Mouse (Mus musculus): ENCODE measurements around the gene Fbf1.
A peak's percentile ranks its signal among the peaks of the same experiment; 100 is the strongest.

Fbf1 gene

DNA sequence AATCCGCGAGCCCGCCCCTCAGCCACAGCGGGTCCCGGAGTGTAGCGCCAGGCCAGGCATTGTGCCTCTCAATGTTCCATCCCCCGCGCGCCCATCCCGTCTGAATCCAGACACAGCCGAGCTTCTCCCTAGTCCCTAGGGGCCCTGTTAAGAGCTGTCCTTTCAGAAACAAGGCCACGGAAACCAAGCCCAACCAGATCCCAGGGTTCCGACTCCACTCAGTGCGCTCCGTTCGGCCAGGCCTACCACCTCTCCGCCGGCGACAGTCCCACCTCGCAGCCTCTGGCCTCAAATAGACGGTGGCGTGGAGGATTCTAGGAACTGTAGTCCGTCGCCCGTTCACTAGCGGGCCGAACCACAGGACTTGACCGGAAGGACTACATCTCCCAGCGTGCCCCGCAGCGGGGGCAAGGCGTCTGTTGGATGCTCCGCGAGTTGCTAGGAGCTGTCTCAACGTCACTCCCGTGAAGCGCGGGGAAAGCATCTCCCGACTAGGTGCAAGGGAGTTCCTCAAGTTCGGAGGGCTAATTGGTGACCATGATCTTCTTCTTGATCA lies at the start of gene Fbf1:
Gene Fbf1 (minus strand): TSS at position 283 of the 556 bp plus-strand sequence.
- DNase-seq = peak; percentile 97

DNA sequence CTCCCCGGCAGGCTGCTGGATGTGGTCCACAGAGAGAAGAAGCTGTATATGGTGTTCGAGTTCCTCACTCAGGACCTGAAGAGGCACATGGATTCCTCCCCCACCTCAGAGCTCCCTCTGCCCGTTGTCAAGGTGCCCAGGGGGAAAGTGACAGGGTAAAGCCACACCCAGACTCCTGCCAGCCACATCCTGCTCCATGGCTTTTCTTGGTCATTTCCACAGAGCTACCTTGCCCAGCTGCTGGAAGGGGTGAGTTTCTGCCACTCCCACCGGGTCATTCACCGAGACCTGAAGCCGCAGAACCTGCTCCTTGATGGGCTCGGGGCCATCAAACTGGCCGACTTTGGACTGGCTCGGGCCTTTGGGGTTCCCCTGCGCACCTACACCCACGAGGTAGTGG lies 48.6 kb upstream of the Fbf1 start:
- no peak for DNase-seq

DNA sequence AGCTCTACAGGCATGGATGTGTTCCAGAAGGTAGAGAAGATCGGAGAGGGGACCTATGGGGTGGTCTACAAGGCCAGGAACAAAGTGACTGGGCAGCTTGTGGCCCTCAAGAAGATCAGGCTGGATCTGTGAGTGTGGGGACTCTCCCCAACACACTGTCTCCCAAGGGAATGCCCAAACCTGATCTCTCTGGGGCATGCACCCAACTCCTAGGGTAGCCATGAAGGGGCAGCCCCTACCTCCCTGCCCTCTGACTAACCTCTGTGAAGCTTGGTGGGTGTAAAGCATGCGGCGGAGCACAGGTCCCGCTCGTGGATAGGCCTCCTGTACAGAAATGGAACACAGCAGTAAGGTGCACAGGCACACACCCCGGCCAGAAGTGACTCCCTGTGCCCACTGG lies 48.0 kb upstream of the Fbf1 start:
- no peak for DNase-seq

DNA sequence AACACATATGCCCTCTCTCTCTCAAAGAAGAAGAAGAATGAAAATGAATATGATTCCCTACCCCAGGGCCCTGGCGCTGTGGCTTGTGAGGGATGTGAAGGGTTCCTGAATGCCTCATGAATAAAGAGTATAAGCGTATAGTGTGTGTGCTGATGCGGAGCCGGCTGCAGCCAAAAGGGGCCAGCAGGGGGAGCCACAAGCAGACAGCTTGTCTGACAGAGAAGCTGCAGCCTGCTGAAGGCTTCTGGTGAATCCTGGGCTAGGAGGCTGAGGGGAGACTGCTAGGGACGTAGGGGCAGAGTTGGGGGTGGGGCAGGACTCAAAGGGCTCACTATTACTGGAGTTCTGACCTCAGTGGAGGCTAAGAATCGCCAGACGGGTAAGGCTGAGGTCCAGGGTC lies 47.2 kb upstream of the Fbf1 start:
- DNase-seq = no peak

DNA sequence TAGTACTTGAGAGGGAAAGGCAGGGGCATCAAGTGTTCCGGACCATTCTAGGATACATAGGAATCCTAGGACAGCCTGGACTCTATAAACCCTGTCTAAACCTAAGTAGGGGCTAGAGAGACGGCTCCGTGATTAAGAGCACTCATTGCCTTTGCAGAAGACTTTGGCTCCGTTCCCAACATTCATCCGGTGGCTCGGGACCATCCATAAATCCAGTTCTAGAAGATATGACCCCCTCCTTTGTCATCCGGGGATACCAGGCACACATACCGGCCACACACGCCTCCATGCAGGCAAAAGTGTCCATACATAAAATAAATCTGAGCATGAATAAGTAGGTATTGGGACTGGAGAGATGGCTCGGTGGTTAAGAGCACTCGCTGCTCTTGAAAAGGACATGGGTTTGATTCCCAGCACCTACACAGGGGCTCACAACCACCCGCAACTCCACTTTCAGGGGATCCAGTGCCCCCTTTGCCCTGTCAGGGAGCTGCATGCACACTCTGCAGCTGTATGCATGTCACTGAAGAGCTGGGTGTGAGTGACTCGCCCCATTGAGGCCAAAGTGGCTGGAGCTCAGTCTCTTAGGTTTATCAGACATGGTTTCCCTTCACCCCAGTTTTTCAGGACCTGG lies 46.0 kb upstream of the Fbf1 start:
- DNase-seq = no peak

DNA sequence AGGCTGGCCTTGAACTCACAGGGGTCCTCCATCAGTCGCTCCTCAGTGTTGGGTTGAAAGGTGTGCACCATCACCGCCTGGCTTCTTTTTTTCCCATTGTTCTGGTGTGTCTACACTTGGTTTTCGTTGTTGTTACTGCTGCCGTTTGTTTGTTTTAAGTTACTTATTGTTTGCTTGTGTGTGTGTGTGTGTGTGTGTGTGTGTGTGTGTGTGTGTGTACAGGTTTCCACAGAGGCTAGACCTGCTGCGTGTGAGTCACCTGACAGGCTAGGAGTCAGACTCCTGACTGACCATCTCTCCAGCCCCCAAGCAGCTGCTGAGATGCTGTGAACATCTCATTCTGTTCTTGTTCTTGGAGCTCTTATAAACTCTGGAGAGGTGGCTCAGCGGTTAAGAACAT lies 44.9 kb upstream of the Fbf1 start:
- DNase-seq = no peak

DNA sequence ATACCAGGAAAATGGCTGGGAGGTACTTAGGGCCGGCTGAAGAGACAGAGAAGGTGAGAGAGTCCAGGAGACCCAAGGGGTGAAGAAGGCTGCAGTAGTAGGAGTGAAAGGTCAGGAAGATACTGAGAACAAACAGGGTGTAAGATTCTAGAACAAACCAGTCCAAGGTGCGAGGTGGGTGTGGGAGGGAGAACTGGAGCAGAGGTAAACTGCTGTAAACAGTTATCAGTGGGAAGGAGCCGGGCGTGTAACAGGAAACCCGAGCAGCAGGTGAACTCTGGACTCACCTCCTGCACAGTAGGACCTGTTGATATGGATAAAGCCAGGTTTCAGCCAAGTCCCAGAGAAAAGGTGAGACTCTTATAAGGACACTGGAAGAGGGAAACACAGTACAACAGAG lies 42.7 kb upstream of the Fbf1 start:
- DNase-seq = no peak

DNA sequence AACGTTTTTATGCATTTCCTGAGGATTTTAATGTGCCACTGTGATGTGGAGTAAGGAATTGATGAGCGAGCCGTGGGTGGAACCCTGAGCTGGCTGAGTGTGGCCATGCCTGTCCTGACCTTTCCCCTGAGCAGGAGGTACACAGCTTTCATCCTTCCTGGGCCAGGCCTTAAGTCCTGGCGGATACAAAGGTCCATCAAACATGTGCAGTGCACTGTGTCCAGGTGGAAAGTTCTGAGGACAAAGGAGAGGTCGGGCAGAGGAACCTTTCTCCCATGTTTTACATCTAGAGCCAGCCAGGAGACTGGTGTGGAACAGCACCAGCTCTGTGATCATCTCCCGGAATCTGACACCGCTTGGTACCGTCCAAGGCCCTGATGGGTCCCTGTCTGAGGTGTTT lies 41.3 kb upstream of the Fbf1 start:
- no peak for DNase-seq

DNA sequence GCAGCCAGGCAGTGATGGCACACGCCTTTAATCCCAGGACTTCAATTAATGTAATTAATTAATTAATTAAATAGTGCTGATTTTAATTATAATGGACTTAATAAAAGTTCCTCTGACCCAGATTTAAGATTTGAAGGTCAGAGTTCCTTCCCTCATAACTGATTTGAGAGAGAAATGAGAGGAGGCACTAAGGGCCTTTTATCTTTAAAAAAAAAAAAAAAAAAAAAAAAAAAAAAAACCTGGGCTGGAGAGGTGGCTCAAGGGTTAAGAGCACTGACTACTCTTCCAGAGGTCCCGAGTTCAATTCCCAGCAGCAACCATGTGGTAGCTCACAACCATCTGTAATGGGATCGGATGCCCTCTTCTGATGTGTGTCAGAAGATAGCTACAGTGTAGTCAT lies 40.7 kb upstream of the Fbf1 start:
- no peak for DNase-seq

DNA sequence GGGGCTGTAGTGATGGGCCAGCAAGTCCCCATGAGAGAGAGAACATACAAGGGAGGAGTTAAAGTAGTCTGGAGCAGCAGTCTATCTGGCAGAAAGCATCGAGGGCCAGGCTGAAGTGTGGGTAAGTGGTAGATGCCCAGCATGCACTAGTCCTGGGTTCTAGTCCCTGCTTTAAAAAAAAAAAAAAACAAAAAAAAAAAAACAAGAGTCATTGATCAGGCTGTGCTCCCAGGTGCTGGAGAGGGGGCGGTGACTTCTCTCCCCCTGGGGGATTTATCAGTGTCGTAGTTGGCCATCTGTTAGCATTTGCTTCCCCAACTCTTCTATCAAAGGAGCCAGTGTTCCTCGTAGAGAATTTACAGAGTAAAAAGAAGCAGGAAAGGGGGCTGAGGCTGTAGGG lies 38.7 kb upstream of the Fbf1 start:
- no peak for DNase-seq

DNA sequence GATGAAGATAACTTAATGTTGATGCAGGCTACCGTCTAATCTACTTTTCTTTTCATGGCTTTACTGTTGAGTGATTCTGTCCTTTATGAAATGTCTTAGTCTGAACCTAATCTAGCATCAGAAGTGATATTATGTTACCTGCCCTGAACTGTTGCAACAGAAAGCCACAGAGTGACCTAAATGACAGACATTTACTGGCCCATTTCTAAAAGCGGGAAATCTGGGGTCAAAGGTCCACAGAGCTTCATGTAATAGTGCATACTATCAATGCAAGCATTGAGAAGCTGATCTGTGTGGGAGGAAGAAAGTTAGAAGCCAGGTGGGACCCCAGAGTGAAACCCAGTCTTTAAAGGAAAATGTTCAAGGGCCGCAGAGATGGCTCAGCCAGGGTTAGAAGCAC lies 35.2 kb upstream of the Fbf1 start:
- DNase-seq = no peak

DNA sequence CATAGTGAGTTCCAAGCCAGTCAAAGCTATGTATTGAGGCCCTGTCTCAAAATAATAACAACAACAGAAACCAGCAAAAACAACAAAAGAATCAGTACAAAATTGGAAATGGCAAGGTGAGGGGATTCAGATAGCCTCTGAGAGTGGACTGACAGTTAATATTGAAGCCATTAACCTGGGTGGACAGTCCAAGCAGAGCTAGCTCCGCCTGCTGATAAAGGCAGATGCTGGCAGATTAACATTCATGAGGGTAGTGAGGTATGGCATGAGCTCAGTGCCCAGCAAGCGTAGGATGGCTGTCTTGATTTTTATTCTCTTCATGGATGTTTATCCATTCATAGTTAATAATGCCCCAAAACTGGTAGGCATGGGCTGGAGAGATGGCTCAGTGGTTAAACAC lies 33.2 kb upstream of the Fbf1 start:
- no peak for DNase-seq

DNA sequence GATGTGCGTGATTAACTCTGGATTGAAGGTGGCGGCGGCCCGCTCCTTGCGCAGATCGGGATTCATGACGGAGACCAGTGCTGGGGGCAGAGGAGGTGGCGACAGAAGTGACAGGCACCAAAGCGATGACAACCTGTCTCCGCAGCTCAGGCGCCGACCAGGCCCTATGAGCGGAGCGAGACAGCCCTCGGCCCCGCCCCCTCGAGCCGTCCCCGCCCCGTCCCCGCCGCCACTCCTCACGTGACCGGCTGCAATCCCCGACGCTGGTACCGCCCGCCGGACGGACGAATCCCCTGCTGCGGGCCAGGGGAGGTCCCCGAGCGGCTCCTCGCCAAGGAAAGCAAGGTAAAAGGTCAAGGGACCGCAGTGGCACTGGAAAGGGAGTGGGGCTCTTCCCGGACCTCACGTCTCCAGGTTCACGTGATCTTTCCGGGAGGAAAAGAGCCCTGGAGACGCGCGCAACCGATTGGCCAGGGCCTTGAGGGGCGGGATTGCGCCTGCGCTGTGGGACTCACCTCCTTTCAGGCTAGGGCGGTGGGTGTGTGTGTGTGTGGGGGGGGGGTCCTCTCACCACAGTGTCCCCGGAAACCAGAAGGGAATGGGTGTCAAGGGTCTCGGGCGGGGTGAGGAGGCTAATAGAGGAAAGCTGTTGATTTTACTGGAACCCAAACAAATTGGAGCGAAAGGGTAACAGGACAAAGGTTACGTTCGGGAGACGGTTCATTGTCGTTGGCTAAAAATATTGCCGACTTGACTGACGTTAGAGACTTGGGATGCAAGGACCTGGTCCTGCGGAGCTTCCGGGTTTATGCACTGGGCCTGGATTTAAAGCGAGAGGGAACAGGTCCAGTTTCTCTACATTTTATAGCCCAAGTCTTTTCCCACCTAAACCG lies 30.9 kb upstream of the Fbf1 start, which contains the start of the genes Ten1 and Acox1:
Gene Ten1 (plus strand): TSS at position 217 of the 893 bp plus-strand sequence.
Gene Acox1 (minus strand): TSS at position 407 of the 893 bp plus-strand sequence.
- DNase-seq = peak; percentile 95

DNA sequence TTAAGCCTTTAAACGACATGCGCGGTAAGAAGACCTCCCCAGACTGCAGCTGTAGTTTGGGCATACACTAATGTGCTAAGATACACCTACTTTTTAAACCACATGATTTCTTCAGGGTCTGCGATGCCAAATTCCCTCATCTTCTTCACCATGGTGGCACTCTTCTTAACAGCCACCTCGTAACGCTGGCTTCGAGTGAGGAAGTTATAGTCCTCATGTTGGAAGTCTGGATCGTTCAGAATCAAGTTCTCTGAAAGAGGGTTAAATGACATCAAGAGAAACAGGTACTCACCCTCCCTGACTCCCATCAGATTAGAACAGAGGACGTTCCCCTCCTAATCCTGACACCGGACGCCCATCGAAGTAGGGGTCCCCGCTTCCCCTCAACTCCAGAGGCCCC lies 30.2 kb upstream of the Fbf1 start:
- DNase-seq = no peak

DNA sequence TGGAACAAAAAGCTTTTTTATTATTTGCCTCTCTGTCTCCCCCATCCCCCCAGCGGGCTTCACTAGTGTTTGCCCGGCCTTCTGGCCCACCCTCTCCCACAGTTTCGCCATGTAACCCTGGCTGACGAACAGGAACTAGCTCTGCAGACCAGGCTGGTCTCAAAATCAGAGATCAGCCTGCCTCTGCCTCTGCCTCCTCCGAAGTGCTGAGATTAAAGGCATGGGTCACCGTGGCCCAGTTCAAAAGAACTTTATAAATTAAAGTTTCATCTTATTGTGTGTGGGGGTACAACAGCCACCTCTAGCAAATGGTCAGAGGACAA lies 29.6 kb upstream of the Fbf1 start:
- no peak for DNase-seq

DNA sequence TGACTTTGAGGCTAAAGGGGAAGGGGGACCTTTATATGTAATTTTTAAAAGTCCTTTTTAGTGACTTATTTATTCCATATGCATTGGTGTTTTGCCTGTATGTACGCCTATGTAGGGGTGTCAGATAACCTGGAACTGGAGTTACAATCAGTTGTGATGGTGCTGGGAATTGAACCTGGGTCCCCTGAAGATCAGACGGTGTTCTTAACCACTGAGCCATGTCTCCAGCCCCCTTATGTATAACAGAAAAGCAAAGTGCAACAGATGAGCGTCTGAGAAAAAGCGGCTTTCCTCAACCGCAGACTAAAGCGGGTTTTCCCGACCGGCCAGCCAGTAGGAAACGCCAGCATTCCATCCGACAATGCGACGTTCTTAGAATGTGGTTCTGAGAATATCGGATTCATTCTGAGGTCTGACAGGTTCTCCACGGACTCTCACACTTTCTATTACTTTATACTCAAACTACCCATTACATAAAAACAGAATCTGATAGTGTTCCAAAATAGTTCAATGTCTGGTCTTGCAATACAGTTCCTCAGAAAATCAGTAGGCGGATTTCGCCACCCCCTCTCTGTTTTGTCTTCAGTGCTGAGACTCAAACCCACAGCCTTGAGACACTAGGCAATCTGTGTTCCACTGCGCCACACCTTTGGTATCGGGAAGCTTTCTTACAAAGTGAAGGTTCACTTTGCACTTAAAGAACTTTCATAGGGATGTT lies 29.1 kb upstream of the Fbf1 start:
- no peak for DNase-seq

DNA sequence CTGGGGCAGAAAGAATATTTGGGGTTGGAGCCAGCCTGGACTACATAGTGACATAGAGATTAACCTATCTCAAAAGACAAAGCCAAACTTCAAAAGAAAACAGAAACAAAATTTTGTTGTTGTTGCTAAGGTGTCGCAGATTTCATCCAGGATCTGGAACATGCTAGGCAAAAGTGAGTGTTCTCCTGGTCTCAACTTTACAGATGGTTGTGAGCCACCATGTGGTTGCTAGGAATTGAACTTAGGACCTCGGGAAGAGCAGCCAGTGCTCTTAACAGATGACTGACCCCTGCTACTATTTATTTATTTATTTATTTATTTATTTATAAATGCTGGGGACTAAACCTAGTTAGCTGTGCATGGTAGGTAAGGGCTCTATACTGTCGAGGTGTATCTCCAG lies 28.4 kb upstream of the Fbf1 start:
- no peak for DNase-seq

DNA sequence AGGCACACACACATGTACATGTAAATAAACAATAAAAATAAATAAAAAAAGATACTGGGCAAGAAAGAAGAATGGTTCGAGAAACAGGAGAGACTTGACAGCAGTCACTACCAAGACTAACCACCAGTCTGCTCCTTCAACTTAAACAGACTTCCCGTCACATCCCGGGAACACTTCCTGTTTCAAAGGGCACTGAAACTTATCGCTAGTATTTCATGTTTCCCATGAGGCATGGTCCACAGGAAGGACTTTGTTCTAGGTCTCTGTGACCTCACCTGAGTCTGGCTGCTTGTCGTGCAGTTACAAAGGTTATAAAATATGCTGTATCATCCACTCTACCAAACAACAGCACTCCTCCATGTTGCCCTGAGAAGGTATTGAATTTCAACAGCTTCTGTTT lies 27.3 kb upstream of the Fbf1 start:
- no peak for DNase-seq

DNA sequence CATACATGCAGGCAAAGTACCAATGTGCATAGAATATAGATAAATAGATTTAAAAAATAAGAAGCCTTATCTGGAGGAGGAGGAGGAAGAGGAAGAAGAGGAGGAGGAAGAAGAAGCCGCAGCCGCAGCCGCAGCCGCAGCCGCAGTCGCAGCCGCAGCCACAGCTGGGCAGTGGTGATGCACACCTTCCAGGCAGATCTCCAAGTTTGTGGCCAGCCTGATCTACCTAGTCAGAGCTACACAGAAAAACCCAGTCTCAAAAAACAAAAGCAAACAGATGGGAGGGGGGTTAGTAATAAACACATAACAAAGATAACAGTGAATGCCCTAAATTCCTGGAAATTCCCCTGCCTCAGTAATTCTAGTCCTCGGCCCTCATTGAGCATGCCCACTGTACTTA lies 26.7 kb upstream of the Fbf1 start:
- no peak for DNase-seq

DNA sequence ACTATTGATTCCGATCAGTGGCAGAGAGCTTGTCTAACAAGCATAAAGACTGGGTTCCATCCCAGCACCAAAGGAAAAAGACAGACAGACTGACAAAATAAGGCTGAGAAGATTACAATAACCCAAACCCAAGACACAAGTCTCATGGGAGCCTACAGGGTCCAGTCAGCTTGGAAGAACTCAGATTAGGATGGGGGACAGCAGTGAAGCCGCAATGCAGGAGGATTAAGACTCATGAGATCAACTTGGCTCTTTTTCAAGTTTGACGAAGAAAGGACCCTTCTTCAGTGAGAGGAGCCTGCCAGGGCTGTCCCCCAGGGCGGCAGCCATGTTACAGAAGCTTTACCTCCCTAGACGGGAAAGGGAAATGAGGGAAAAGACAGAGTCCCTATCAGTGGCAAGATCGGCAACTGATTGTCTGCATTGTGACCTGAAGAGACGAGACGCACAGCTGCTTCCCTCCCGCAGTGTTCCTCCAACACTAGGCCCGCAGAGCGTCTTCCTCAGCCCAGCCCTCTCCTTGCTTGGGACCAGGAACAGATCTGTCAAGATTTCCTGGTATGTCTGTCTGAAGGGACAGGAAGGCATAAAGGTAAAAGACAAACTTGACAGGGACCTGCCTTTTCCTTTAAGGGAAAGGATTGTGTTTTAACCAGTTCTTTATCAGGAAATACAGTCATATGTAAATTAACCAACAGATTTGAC lies 19.4 kb upstream of the Fbf1 start:
- DNase-seq = no peak

DNA sequence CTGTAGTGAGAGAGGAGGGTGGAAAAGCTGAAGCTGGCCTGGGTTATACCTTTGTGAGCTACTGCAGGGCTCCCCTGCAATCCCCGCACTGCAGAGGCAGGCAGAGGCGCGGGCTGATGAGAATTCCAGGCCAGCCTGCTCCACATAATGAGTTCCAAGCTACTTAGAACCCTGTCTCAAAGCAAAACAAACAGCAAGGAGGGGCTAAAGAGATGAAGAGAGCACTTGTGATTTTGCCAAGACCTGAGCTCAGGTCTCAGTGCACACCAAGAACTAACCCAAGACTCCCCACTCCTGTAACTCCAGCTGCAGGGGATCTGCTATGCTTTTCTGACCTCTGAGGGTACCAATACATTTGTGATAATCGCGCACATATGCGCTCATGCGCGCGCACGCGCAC lies 18.4 kb upstream of the Fbf1 start:
- DNase-seq = no peak

DNA sequence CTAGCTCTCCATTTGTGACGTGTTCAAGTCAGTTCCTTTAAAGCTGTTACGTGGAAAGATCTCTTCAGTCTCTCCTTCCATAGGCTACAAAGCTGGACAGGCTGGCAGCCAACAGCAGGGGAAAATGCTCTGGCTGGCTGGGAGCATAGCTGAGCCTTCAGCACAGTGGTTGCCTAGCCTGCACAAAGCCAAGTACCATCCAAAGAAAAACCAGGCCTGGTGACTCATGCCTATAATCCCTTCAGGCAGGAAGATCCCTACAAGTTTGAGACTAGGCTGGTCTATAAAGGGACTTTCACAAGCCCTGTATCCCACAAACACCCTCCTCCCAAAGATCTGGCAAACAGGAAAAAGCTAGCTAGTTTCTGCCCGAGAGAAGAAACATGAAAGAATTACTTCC lies 17.9 kb upstream of the Fbf1 start:
- no peak for DNase-seq
